Mouse (Mus musculus) hindlimb bud, embryonic 11.5 days (tissue): Measurements from ENCODE around the gene Hpdl.

Experiments used
- DNase-seq: peaks from one replicate; pipeline ENCODE4 v3.0.0-alpha.2; 2012; ENCODE audit warnings: low read depth, low spot score; ENCODE audit errors: extremely low spot score

Gene Hpdl

DNA sequence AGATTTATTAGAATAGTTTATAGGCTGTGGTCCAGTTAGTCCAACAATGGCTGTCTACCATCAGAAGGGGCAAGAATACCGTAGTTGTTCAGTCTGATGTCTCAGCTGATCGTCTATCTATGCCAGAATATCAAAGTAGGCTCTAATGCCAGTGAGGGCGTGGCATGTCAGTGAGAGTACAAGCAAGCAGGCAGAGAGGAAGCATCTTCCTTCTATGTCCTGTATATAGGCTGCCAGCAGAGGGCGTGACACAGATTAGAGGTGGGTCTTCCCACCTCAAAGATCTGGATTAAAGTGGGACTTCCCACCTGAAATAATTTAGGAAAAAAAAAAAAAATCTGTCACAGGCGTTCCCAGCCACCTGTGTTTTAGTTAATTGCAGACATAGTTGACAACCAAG lies 21.6 kb downstream of the Hpdl start:
- no peak for DNase-seq

- DNase-seq, result no peak
Observed at GRCm38 (mm10) chr4:116796442-116797110, 24.9 kb downstream of the Hpdl start.

- no peak for DNase-seq
Observed at GRCm38 (mm10) chr4:116794273-116794672, 27.2 kb downstream of the Hpdl start.

DNA sequence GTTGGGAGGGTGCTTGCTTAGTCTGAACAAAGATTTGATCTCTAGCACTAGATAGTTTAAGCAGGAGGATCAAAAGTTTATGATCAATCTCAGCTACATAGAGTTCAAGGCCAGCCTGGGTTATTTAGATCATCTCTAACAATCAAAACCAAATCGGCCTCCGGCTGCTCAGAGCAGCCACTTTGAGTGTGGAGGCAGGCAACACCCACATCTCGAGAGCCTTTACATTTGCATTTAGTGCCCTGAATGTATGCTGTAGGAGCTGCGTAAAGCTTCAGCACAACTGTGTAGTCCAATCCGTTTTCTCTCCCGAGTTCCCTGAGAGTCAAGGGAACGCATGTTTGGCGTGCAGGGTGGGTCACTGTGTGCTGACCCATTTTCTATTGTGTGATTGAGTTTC lies 29.1 kb downstream of the Hpdl start:
- no peak for DNase-seq

DNA sequence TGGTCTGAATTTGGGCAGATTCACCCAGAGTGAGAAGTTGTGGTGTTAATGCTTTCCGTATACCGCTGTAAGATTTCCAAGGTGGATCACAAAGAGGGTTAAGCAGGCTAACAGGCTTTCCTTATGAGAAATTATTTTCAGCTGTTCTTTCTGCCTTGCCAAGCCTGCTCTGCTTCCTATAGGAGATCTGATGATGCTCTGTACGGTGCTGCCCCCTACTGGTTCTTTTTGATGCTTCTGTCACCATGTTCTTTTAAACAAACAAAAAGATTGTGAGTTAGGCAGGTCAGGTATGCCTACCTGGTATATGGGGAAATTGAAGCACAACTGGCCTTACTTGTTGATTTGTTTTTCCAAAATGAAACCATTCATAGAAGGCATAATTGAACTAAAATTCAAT lies 32.6 kb downstream of the Hpdl start:
- peak; percentile 75 for DNase-seq

GRCm38 (mm10) chr4:116787985-116788760 lies 33.3 kb downstream of the Hpdl start:
- no peak for DNase-seq

- DNase-seq, result no peak
Observed at GRCm38 (mm10) chr4:116786587-116786986, 34.9 kb downstream of the Hpdl start.

DNA sequence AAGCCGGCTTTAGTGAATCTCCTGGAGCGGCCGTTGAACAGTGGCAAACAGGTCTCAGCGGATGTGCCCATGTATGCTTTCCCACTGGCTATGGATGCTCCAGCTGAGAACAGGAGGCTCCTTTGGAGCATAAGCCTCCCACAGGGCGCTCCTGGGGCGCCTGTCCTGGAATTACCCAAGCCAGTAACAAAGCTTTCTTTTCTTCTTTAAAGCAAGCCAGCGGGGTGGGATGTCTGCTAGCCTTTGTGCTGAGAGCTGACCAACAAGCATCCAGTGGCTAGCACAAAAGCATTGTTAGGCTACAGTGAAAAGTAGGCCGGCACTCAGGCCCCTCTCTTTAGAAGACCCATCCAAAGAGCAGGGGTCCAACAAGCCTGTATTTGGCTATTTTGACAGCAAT lies 39.3 kb downstream of the Hpdl start:
- no peak for DNase-seq

DNA sequence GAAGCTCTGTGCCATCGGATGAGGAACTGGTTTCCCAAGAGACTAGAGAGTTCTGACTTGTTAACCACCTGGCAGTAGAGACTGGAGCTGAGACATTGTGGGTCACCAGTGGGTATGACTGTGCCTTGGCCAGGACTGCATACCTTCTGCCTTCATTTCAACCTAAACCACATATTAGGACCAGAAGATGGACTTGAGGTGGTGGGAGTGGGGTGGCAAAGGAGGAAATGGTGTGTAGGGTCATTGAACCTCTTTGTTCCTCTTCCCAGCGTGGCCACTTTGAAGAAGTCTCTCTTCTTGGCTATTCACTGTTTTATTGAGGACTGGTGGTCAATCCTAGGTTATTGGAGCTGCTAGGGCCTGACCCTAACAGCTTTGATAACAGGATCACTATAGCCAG lies 40.1 kb downstream of the Hpdl start:
- no peak for DNase-seq

DNA sequence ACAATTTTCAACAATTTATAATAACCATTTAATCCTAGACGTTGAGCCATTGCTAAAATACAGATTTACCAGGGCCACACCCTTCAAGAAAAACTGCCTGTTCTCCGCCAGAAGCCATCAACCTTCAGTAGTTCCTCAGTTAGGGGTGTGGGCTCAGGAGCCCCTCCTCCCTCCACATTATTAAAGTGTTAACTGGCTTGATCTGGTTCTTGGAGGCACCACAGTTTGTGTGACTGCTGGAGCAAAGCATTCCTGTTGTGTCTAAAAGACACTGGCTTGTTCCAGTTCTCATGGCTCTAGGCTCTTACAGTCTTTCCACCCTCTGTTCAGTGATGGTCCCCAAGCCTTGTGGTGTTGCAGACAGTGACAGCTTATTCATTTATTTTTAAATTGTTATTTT lies 41.0 kb downstream of the Hpdl start:
- DNase-seq, result no peak

DNA sequence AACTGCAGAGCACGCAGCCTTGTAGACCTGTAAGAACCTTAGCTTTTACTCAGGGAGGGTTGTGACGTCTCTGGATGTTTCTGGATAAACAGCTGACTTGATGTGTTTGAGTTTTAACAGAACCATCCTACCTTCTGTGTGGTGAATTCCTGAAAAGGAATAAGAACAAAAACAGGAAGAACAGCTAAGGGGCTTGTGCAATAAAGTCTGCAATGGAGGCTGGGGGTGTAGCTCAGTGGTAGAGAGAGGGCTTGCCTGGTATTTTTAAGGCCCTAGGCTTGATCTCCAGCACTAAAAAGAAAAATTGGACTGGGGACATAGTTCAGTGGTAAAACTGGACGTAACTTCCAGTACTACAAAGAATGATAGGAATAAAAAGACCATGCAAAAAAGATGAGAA lies 44.4 kb downstream of the Hpdl start:
- DNase-seq, result no peak

DNA sequence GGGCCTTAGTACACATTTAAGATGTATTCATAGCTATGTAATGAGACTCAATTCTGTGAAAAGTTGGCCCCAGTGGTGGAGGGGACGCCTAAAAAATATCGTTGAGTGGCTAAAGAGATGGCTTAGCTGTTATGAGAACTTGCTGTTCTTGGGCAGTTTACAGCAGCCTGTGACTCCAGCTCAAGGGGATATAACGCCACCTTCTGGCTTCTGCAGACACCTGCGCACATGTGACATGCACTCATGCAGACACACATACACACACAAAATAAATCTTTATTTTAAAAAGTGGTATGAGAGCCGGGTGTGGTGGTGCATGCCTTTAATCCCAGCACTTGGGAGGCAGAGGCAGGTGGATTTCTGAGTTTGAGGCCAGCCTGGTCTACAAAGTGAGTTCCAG lies 45.1 kb downstream of the Hpdl start:
- DNase-seq, result no peak
